Mouse (Mus musculus) layer of hippocampus, postnatal 25 days (tissue): Measurements from ENCODE around the gene Foxp2. TPM values are rescaled to one million over a fixed set of nuclear protein-coding genes. Genes with fewer than 3 reads are reported as not detected.

Experiments
- DNase-seq, 2 experiments: peaks; one replicate each; pipeline ENCODE4 v3.0.0; 2022; ENCODE audit warnings: mixed read lengths in 2 of 2, low spot score in 1 of 2; ENCODE audit errors: extremely low spot score in 1 of 2
- total RNA-seq, 2 experiments: library from RNA; stranded (reverse); gene quantifications; 2 replicates each; pipeline ENCODE4 v1.2.3; 2021

Foxp2 gene
- total RNA-seq, 2 experiments from 2014 or later = 1.3 to 2.0 TPM

- no peak for DNase-seq
Observed at GRCm38 (mm10) chr6:15063246-15063645, 162.1 kb downstream of the Foxp2 start.

DNA sequence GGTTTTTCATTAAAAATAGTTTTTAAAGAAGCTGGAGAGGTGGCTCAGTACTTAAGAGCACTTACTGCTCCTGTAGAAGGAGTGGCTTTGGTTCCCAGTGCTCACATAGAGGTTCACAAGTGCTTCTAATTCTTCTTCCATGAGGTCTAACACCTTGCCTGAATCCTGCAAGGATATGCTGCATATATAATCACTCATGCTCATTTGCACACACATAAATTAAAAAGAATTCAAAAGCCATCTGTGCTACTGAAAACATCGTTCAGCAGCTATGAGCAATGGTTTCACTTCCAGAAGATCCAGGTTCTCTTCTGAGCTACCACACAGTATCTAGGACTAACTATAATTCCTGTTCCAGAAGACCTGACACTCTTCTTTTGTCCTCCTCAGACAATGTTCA lies 200.4 kb downstream of the Foxp2 start:
- DNase-seq = no peak

DNA sequence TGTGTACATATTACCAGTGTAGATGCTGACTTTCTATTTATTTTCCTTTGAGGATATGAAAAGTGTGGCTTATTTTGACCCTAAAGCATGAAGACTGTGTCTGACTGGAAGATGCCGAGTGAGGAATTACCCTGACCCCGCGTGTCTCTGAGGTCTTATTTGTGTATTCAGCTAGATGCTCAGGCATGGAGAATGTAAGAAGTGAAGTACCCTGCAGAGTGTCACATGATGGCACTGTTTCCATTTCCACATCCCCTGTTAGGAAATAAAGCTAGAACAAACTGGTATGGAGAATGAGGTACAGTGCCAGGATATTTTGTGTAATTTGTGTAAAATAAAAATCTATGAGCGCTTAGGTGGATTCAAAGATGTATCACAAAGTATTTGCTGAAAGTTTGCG lies 219.8 kb downstream of the Foxp2 start:
- no peak for DNase-seq

- DNase-seq = no peak
Observed at GRCm38 (mm10) chr6:15121339-15121738, 220.2 kb downstream of the Foxp2 start.

GRCm38 (mm10) chr6:15130142-15130541 lies 229.0 kb downstream of the Foxp2 start:
- no peak for DNase-seq

DNA sequence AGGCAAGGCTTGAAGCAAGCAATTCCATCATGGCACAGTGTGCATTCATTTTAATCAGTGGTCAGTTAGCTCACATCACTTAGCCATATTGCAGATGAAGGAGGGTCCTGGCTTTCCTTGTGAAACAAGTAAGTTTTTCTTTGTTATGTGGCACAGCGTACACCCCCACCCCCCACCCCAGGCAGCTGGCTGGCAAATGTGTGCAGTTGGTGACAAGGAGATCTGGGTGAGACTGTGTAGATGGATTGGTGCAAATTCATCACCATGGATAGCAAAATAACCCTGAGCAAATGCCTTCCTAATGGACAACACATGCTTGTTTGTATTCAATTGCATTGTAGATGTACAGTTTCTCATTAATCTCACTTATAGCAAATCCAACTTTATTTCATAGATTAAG lies 240.9 kb downstream of the Foxp2 start:
- DNase-seq = no peak

- DNase-seq = no peak
Observed at GRCm38 (mm10) chr6:15151619-15152018, 250.5 kb downstream of the Foxp2 start.

DNA sequence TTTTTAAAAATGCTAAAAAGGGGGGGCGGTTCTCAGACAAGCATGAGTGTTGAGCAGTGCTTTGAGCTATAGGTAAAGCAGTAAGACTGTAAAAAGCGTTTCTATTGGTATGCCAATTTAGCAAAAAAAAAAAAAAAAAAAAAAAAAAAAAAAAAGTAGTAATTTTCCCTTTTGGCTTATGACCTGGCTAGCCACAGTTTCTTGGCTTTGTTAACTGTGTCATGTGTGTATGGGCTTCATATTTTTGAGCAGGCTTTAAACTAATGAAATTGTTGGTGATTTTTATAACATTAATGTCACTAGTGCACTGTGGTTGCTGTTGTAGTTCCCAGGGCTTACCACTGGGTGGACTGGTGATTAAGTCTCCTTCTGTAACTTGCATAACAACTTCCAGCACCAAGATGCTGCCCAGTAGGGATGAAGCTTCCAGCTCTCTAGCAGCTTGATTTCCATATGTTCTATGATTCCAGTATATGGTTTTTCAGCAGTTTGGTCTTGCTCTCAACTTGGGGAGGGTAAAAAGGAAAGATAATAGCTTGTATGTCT lies 262.4 kb downstream of the Foxp2 start:
- DNase-seq = no peak

DNA sequence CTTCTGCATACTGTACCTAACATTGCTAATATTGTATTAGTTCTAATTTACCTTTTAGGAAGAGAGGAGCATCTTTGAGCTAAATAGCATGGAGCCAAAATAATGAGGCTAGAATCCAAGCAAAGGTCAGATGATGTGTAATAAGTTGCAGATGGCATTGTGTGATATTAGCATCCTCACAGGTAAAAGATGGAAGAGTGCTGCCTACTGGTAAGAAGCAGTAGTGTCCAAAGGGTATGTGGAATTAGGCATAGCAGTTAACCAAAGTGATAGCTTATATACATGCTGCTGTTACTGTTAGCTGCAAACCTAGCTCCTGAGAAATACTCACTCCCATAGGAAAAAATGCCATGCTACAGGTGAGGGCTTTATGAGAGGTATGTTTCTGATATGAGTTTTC lies 275.6 kb downstream of the Foxp2 start:
- no peak for DNase-seq

DNA sequence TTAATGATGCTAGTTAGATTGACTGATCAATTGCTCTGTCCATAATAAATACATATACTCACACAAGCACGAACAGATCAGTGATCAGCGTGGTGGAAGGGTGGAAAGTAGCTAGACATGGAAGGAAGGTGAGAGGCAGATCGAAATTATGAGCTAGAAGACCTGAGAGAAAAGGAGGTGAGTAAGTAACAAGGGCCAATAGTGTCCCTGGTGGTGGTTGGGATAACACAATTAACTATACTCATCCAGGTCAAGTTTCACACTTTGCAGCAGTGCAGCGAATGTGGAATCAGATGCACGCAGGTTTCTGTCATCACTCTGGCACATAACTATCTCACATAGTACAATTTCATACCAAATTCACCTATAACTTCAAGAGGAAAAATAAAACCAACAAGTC lies 291.7 kb downstream of the Foxp2 start:
- no peak for DNase-seq

- DNase-seq = no peak
Observed at GRCm38 (mm10) chr6:15242176-15242942, 341.2 kb downstream of the Foxp2 start.

- no peak for DNase-seq
Observed at GRCm38 (mm10) chr6:15257393-15257792, 356.2 kb downstream of the Foxp2 start.

- no peak for DNase-seq
Observed at GRCm38 (mm10) chr6:15257893-15258292, 356.7 kb downstream of the Foxp2 start.

GRCm38 (mm10) chr6:15268136-15268535 lies 367.0 kb downstream of the Foxp2 start:
- no peak for DNase-seq

DNA sequence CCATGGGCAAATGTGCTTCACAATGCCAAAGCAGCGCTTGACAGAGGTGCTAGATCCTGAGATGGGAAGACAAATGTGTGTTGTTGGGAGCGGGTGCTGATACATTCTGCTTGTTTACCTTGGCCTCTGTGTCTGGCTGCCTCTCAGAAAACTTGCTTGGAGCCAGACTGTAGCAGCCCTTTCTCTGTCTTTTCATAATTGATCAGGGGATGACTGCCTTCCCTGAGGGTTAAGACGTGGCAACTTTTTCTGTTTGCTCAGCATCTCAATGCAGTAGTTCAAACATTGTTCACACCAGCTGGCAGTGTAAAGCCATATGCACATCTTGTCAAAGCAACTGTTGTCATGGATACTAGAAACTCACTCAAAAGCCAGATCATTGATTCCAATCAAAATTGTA lies 384.1 kb downstream of the Foxp2 start:
- DNase-seq = no peak

GRCm38 (mm10) chr6:15294081-15294480 lies 392.9 kb downstream of the Foxp2 start:
- DNase-seq = no peak

DNA sequence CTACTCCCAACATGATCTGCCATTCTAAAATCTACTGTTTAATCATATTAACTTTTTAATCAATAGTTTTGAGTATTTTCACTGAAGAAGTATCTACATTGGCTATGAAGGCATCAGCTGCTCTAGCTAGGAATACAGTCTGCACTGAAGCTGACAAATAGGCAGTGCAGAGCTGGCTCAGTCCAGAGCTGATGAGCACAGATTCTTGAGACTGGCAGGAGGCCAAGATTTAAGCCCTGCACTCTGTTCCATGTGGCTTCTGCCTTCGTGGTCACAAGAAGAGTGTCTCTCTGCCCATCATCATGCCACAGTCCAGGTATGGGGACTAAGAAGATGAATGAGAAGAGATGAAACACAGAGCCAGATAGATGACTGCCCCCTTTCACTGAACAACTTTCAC lies 398.1 kb downstream of the Foxp2 start:
- no peak for DNase-seq

DNA sequence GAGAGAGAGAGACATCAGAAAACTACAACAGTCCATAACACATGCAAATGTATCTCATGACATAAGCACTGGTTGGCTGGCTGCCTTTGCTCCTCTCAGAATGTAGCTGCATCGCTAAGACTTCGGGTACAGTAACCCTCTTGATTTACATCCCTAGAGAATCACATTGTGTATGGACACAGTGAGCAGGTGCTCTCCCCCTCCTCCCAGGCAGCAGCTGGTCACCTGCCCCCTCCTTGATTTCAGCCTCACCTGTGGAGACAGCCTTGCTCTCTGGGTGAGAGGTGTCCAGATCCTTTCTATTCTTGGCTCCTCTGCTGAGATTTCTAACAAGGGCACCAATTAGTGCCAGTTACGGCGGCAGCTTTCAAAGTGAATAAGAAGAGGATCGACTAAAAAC lies 409.5 kb downstream of the Foxp2 start:
- DNase-seq = no peak

DNA sequence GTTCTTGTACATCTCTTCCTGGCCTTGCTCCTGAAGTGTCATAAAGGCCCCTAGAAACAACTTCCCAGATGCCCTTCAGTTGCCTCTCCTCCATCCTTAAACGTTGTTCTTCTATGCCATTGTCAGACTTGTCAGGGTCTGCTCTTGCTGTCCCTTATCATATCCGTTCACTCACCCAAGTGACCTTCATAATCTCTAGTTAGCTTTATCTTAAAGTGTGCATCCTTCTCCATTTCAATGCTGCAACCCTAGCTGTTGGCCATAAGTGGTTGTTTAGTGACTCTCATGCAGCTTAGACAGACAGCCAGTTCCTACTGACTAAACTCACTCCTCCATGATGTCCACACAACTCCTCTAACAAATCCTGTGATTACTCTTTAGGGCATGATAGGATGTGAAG lies 415.8 kb downstream of the Foxp2 start:
- DNase-seq = no peak

DNA sequence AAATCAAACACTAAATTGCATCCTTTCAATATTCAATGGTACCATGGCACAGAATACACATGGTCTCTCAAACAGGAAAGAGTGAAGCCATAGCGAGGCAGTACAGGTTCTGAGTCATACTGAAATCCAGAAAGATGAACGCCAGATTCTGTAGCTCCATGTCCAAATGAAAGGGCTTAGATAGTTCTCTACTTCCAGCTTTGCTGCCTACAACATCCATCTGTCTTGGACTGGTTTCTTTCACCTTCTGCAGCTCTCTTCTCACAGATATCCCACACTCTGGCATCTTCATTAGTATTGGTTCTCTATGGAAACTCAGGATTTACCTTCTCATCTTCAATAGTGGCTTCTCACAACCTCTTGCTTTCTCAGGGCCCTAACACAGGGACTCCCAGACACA lies 417.2 kb downstream of the Foxp2 start:
- no peak for DNase-seq

- no peak for DNase-seq
Observed at GRCm38 (mm10) chr6:15321551-15321974, 420.4 kb downstream of the Foxp2 start.

GRCm38 (mm10) chr6:15323099-15323498 lies 421.9 kb downstream of the Foxp2 start:
- no peak for DNase-seq
